Mouse (Mus musculus): ENCODE measurements around the gene Tmem88. TPM values are rescaled to one million over a fixed set of nuclear protein-coding genes. Genes with fewer than 3 reads are reported as not detected.

Gene Tmem88
- total RNA-seq, 2 experiments from 2014 or later, result 23.4 to 27.2 TPM

GRCm38 (mm10) chr11:69416921-69417448 lies 19.0 kb upstream of the Tmem88 start:
- DNase-seq (ENCODE audit: low spot score in 2 of 2), result no peak

GRCm38 (mm10) chr11:69416509-69416908 lies 18.5 kb upstream of the Tmem88 start:
- no peak for DNase-seq (ENCODE audit: low spot score in 2 of 2)

- DNase-seq (ENCODE audit: low spot score in 2 of 2), result no peak
These were observed 17.8 kb upstream of the Tmem88 start for GRCm38 (mm10) chr11:69415668-69416451.

GRCm38 (mm10) chr11:69415327-69415667 lies 17.3 kb upstream of the Tmem88 start:
- DNase-seq (ENCODE audit: low spot score in 2 of 2), result no peak

- DNase-seq (ENCODE audit: low spot score in 2 of 2), result no peak
These were observed 16.6 kb upstream of the Tmem88 start for GRCm38 (mm10) chr11:69414421-69415326.

GRCm38 (mm10) chr11:69413221-69414181 lies 15.5 kb upstream of the Tmem88 start, which contains the start of gene Kdm6b:
Kdm6b (minus strand) TSS chr11:69413675.
- no peak for DNase-seq (ENCODE audit: low spot score in 2 of 2)

- no peak for DNase-seq (ENCODE audit: low spot score in 2 of 2)
These were observed 14.5 kb upstream of the Tmem88 start for GRCm38 (mm10) chr11:69412548-69412947.

- peak in 1 of 2 experiments; percentile 67 for DNase-seq (ENCODE audit: low spot score in 2 of 2)
These were observed 13.6 kb upstream of the Tmem88 start for GRCm38 (mm10) chr11:69411538-69412203.

GRCm38 (mm10) chr11:69411073-69411535 lies 13.1 kb upstream of the Tmem88 start:
- DNase-seq (ENCODE audit: low spot score in 2 of 2), result peak; percentile 79 to 88

GRCm38 (mm10) chr11:69410310-69411072 lies 12.5 kb upstream of the Tmem88 start:
- DNase-seq (ENCODE audit: low spot score in 2 of 2), result no peak

GRCm38 (mm10) chr11:69410045-69410309 lies 11.9 kb upstream of the Tmem88 start:
- no peak for DNase-seq (ENCODE audit: low spot score in 2 of 2)

- peak in 1 of 2 experiments; percentile 75 for DNase-seq (ENCODE audit: low spot score in 2 of 2)
These were observed 11.5 kb upstream of the Tmem88 start for GRCm38 (mm10) chr11:69409378-69410044.

GRCm38 (mm10) chr11:69408541-69409377 lies 10.7 kb upstream of the Tmem88 start:
- peak in 1 of 2 experiments; percentile 68 for DNase-seq (ENCODE audit: low spot score in 2 of 2)

GRCm38 (mm10) chr11:69407724-69408004 lies 9.6 kb upstream of the Tmem88 start:
- DNase-seq (ENCODE audit: low spot score in 2 of 2), result no peak

GRCm38 (mm10) chr11:69406867-69407723 lies 9.1 kb upstream of the Tmem88 start:
- DNase-seq (ENCODE audit: low spot score in 2 of 2), result no peak

- DNase-seq (ENCODE audit: low spot score in 2 of 2), result no peak
These were observed 8.2 kb upstream of the Tmem88 start for GRCm38 (mm10) chr11:69406282-69406681.

Measured in adrenal gland, postnatal 4 days (tissue).